Mouse (Mus musculus): Measurements from ENCODE around the gene Efna4.

DNA sequence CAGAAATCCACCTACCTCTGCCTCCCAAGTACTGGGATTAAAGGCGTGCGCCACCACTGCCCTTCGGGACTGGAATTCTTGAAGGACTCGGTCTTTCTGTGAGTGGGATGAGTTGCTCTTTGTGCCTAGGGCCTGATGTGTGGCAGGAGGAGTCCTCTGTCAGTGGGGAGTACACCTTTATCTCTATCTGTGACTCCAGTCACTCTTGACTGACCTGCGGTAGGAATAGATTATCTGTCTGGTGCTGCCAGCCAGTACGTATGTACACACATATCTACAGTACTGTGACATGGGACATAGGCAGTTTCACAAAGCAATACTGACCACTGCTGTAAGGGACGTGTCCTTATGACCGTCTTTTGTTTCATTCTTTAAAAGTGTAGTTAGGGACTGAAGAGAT is 11.9 kb downstream of the Efna4 start:
- TF ChIP-seq POLR2A (IDR thresholded peaks at IDR 0.05; ENCODE audit: insufficient read depth, low read depth, low read length) (no peak), CTCF (IDR thresholded peaks at IDR 0.05) (no peak)
